22 mouse cellular contexts compared by ENCODE assay signal in genomic region chr2:173593841-173594240, GRCm38 (mm10). TPM values are rescaled to one million over a fixed set of nuclear protein-coding genes. Genes with fewer than 3 reads are reported as not detected.
DNase-seq lines count a peak whose midpoint lies in the region; ATAC-seq and TF ChIP-seq lines count a peak whose summit lies in the region.
"Had no signal": no experiment of that assay in that cellular context is flagged by ENCODE, and none has a peak within 500 bp of the region (broad histone marks: within the 10 kb centered on the region; RNA-seq: fewer than 3 reads in every experiment).

No protein-coding gene starts in this region.

- peaks cover 15% of the 10 kb centered on the region for H3K4me1 ChIP-seq in hindbrain, embryonic 12.5 days
- no peaks in the 10 kb centered on the region for H3K4me1 ChIP-seq in hindbrain, embryonic 16.5 days (ENCODE audit: control insufficient read depth, insufficient read depth, low read depth, low read length)
- H3K4me1 ChIP-seq in lung, embryonic 16.5 days (replicated peaks; ENCODE audit: control insufficient read depth, insufficient read depth, low read length): peaks cover 5% of the 10 kb centered on the region
- no peaks in the 10 kb centered on the region for H3K4me1 ChIP-seq in lung, adult 2 months (ENCODE audit: control insufficient read depth, insufficient read depth, low read length)
- H3K4me1 ChIP-seq in stomach, embryonic 14.5 days (ENCODE audit: control insufficient read depth, insufficient read depth, low read length): no peaks in the 10 kb centered on the region
- H3K4me1 ChIP-seq in stomach, postnatal 0 days (replicated peaks; ENCODE audit: control insufficient read depth, insufficient read depth): no peaks in the 10 kb centered on the region
- peaks cover 6% of the 10 kb centered on the region; the same call in 1 of the 2 replicates for H3K4me1 ChIP-seq in liver, embryonic 15.5 days (replicated peaks)

- TF ChIP-seq POLR2A in lung, adult 2 months (IDR thresholded peaks at IDR 0.05; ENCODE audit: borderline replicate concordance, extremely low read depth, low read depth, low read length): no peak

- H3K36me3 ChIP-seq in hindbrain, embryonic 12.5 days: peaks cover 7% of the 10 kb centered on the region; the same call in 1 of the 2 replicates
- H3K36me3 ChIP-seq in hindbrain, embryonic 16.5 days (ENCODE audit: control insufficient read depth, insufficient read depth, low read length): no peaks in the 10 kb centered on the region
- no peaks in the 10 kb centered on the region for H3K36me3 ChIP-seq in lung, embryonic 16.5 days (ENCODE audit: control insufficient read depth, insufficient read depth, low read length)
- H3K36me3 ChIP-seq in stomach, embryonic 14.5 days (ENCODE audit: control insufficient read depth, insufficient read depth, low read length): no peaks in the 10 kb centered on the region
- no peaks in the 10 kb centered on the region; the same call in 1 of the 2 replicates for H3K36me3 ChIP-seq in stomach, postnatal 0 days (ENCODE audit: control insufficient read depth, insufficient read depth, low read length)
- H3K36me3 ChIP-seq in liver, embryonic 15.5 days (replicated peaks): 0 out of 2 replicates have a peak, but pooled peaks cover 4% of the 10 kb centered on the region

- 0 out of 2 replicates have a peak overlapping the region, but pooled peaks have one; percentile 27 for H3K9ac ChIP-seq in hindbrain, embryonic 12.5 days
- no peak overlapping the region for H3K9ac ChIP-seq in hindbrain, embryonic 16.5 days (ENCODE audit: low read depth, low read length)
- no peak overlapping the region for H3K9ac ChIP-seq in lung, embryonic 16.5 days (ENCODE audit: low read length)
- no peak overlapping the region for H3K9ac ChIP-seq in stomach, embryonic 14.5 days (replicated peaks; ENCODE audit: low read depth, low read length)
- no peak overlapping the region for H3K9ac ChIP-seq in stomach, postnatal 0 days (ENCODE audit: low read length)
- no peak overlapping the region for H3K9ac ChIP-seq in liver, embryonic 15.5 days
- H3K9ac ChIP-seq: lung, embryonic 15.5 days had no signal

- no peak for ATAC-seq in hindbrain, embryonic 12.5 days (ENCODE audit: low FRiP score)
- ATAC-seq in hindbrain, embryonic 16.5 days: no peak
- ATAC-seq in lung, embryonic 16.5 days (ENCODE audit: low read depth): peak; percentile 13; the same call in 1 of the 2 replicates
- peak; percentile 43 for ATAC-seq in stomach, embryonic 14.5 days (ENCODE audit: insufficient number of reproducible peaks, insufficient read depth, low FRiP score, low read depth)
- ATAC-seq in stomach, postnatal 0 days (ENCODE audit: low FRiP score, low TSS enrichment): no peak
- 0 out of 2 replicates have a peak, but pooled peaks have one; percentile 18 for ATAC-seq in liver, embryonic 15.5 days (ENCODE audit: insufficient read depth)

- no peaks in the 10 kb centered on the region for H3K9me3 ChIP-seq in hindbrain, embryonic 12.5 days (replicated peaks)
- no peaks in the 10 kb centered on the region for H3K9me3 ChIP-seq in hindbrain, embryonic 16.5 days (ENCODE audit: control insufficient read depth, low read length)
- H3K9me3 ChIP-seq in lung, embryonic 16.5 days (ENCODE audit: control insufficient read depth, low read length): no peaks in the 10 kb centered on the region
- no peaks in the 10 kb centered on the region for H3K9me3 ChIP-seq in stomach, embryonic 14.5 days (ENCODE audit: control insufficient read depth, low read depth, low read length)
- no peaks in the 10 kb centered on the region for H3K9me3 ChIP-seq in stomach, postnatal 0 days (ENCODE audit: control insufficient read depth, low read length)
- no peaks in the 10 kb centered on the region for H3K9me3 ChIP-seq in liver, embryonic 15.5 days (replicated peaks)
- H3K9me3 ChIP-seq: embryonic facial prominence, embryonic 10.5 days; lung, embryonic 15.5 days had no signal

- 65% methylated on average over 4 of the region's 4 CpGs for WGBS in hindbrain, embryonic 12.5 days
- WGBS in hindbrain, embryonic 16.5 days: 55% methylated on average over 4 of the region's 4 CpGs
- 45% methylated on average over 4 of the region's 4 CpGs for WGBS in lung, embryonic 16.5 days
- WGBS in lung, adult 2 months: 61% methylated on average over 4 of the region's 4 CpGs
- 60% methylated on average over 4 of the region's 4 CpGs for WGBS in stomach, embryonic 14.5 days
- WGBS in stomach, postnatal 0 days: 55% methylated on average over 4 of the region's 4 CpGs
- 60% methylated on average over 4 of the region's 4 CpGs for WGBS in liver, embryonic 15.5 days (ENCODE audit: insufficient replicate concordance)

- no peak overlapping the region for H3K27ac ChIP-seq in hindbrain, embryonic 12.5 days
- H3K27ac ChIP-seq in hindbrain, embryonic 16.5 days (ENCODE audit: low read depth, low read length): no peak overlapping the region
- no peak overlapping the region for H3K27ac ChIP-seq in lung, embryonic 16.5 days (ENCODE audit: low read length)
- H3K27ac ChIP-seq in stomach, embryonic 14.5 days (ENCODE audit: low read length): no peak overlapping the region; the same call in 1 of the 2 replicates
- no peak overlapping the region for H3K27ac ChIP-seq in stomach, postnatal 0 days (replicated peaks)
- H3K27ac ChIP-seq in liver, embryonic 15.5 days (replicated peaks): no peak overlapping the region
- H3K27ac ChIP-seq: embryonic facial prominence, embryonic 10.5 days; heart, adult 2 months; left cerebral cortex, adult 2 months; lung, embryonic 15.5 days had no signal

- no peak overlapping the region for H3K4me2 ChIP-seq in hindbrain, embryonic 12.5 days (replicated peaks)
- H3K4me2 ChIP-seq in hindbrain, embryonic 16.5 days (ENCODE audit: low read length): no peak overlapping the region
- no peak overlapping the region for H3K4me2 ChIP-seq in lung, embryonic 16.5 days (ENCODE audit: low read depth, low read length)
- no peak overlapping the region for H3K4me2 ChIP-seq in stomach, embryonic 14.5 days (replicated peaks; ENCODE audit: low read depth, low read length)
- H3K4me2 ChIP-seq in stomach, postnatal 0 days (replicated peaks; ENCODE audit: low read depth): no peak overlapping the region
- 0 out of 2 replicates have a peak overlapping the region, but pooled peaks have one; percentile 6 for H3K4me2 ChIP-seq in liver, embryonic 15.5 days
- H3K4me2 ChIP-seq: lung, embryonic 15.5 days had no signal

- no peak overlapping the region for H3K4me3 ChIP-seq in hindbrain, embryonic 12.5 days
- H3K4me3 ChIP-seq in hindbrain, embryonic 16.5 days (ENCODE audit: low read length): no peak overlapping the region
- no peak overlapping the region for H3K4me3 ChIP-seq in lung, embryonic 16.5 days (ENCODE audit: low read length)
- no peak overlapping the region for H3K4me3 ChIP-seq in lung, adult 2 months (replicated peaks; ENCODE audit: extremely low read depth, low read depth, low read length)
- no peak overlapping the region for H3K4me3 ChIP-seq in stomach, embryonic 14.5 days (ENCODE audit: low read depth, low read length)
- no peak overlapping the region for H3K4me3 ChIP-seq in stomach, postnatal 0 days (ENCODE audit: low read depth, low read length)
- no peak overlapping the region for H3K4me3 ChIP-seq in liver, embryonic 15.5 days (replicated peaks)
- H3K4me3 ChIP-seq: embryonic facial prominence, embryonic 10.5 days; heart, adult 2 months; left cerebral cortex, adult 2 months; lung, embryonic 15.5 days had no signal

- no peak for TF ChIP-seq EP300 in stomach, postnatal 0 days (optimal IDR thresholded peaks at IDR 0.05)

- no peak for TF ChIP-seq CTCF in lung, adult 2 months (IDR thresholded peaks at IDR 0.05; ENCODE audit: insufficient read depth, low read length)
- no peak for TF ChIP-seq CTCF in stomach, postnatal 0 days (IDR thresholded peaks at IDR 0.05; ENCODE audit: low read depth)

- no peak for DNase-seq in lung, adult 2 months
- no peak for DNase-seq in stomach, postnatal 0 days (ENCODE audit: low spot score)
- DNase-seq in cerebellum, postnatal 14 days: no peak
- DNase-seq: adrenal gland, postnatal 25 days; cerebellum, adult 9-10 months; gastrocnemius, postnatal 36 days; heart, adult 2 months; kidney, adult 8-10 months; kidney, postnatal 10 days; thymus, postnatal 4 days had no signal

- no peaks in the 10 kb centered on the region for H3K27me3 ChIP-seq in hindbrain, embryonic 12.5 days
- no peaks in the 10 kb centered on the region for H3K27me3 ChIP-seq in hindbrain, embryonic 16.5 days (replicated peaks; ENCODE audit: control insufficient read depth, insufficient read depth, low read length)
- H3K27me3 ChIP-seq in lung, embryonic 16.5 days (ENCODE audit: control insufficient read depth, insufficient read depth, low read depth, low read length): no peaks in the 10 kb centered on the region
- H3K27me3 ChIP-seq in stomach, embryonic 14.5 days (ENCODE audit: control insufficient read depth, insufficient read depth, low read length): no peaks in the 10 kb centered on the region
- no peaks in the 10 kb centered on the region for H3K27me3 ChIP-seq in stomach, postnatal 0 days (ENCODE audit: control insufficient read depth, insufficient read depth, low read length)
- H3K27me3 ChIP-seq in liver, embryonic 15.5 days: no peaks in the 10 kb centered on the region
- H3K27me3 ChIP-seq: lung, embryonic 15.5 days had no signal

RNA-seq across cellular contexts. Expression of gene Ankrd60, which starts 15.7 kb away (rescaled TPM):
- polyA plus RNA-seq in hindbrain, embryonic 12.5 days (2016; fragmentation: Nextera tagmentation; extraction: Ambion mirVana): not detected in 2 replicates
- polyA plus RNA-seq in hindbrain, embryonic 16.5 days (2015; fragmentation: Nextera tagmentation; extraction: Ambion mirVana): not detected in 2 replicates
- polyA plus RNA-seq in lung, embryonic 16.5 days (2015; fragmentation: Nextera tagmentation; extraction: Ambion mirVana): not detected in 2 replicates
- polyA plus RNA-seq in lung, adult 2 months (2012; rRNA removed): not detected in 2 replicates
- polyA plus RNA-seq in stomach, embryonic 14.5 days (2014; fragmentation: Nextera tagmentation; extraction: Ambion mirVana): not detected in 2 replicates
- not detected in 2 replicates for polyA plus RNA-seq in stomach, postnatal 0 days (2015; fragmentation: Nextera tagmentation; extraction: Ambion mirVana)
- polyA plus RNA-seq in liver, embryonic 15.5 days (2015; fragmentation: Nextera tagmentation; extraction: Ambion mirVana): not detected in 2 replicates
- polyA plus RNA-seq: cortical plate, adult 2 months; embryonic facial prominence, embryonic 10.5 days; heart, adult 2 months; heart, embryonic 14.5 days; limb, embryonic 14.5 days; lung, embryonic 15.5 days; midbrain, embryonic 16.5 days had no signal

Comparison
In these comparisons a context has a peak if more than half of its experiments do, and no peak if none do; other contexts are left out.
1. ATAC-seq: peak in lung, embryonic 16.5 days (single experiment), stomach, embryonic 14.5 days (single experiment) and liver, embryonic 15.5 days (single experiment); none in hindbrain, embryonic 12.5 days (single experiment), hindbrain, embryonic 16.5 days (single experiment) and stomach, postnatal 0 days (single experiment).